24 mouse cellular contexts compared by ENCODE assay signal in genomic region chr10:83186984-83187383, GRCm38 (mm10).
A peak's percentile ranks its signal among the peaks of the same experiment; 100 is the strongest.
DNase-seq lines count a peak whose midpoint lies in the region; ATAC-seq lines count a peak whose summit lies in the region.
"Had no signal": no experiment of that assay in that cellular context is flagged by ENCODE, and none has a peak within 500 bp of the region (broad histone marks: within the 10 kb centered on the region; RNA-seq: fewer than 3 reads in every experiment).

No protein-coding gene starts in this region.

- 0 out of 2 replicates have a peak overlapping the region, but pooled peaks have one; percentile 11 for H3K9ac ChIP-seq in embryonic facial prominence, embryonic 13.5 days
- H3K9ac ChIP-seq: hindbrain, embryonic 14.5 days; intestine, embryonic 15.5 days; midbrain, embryonic 12.5 days; neural tube, embryonic 13.5 days had no signal

- no peak overlapping the region for H3K4me2 ChIP-seq in embryonic facial prominence, embryonic 13.5 days
- H3K4me2 ChIP-seq: hindbrain, embryonic 14.5 days; intestine, embryonic 15.5 days; midbrain, embryonic 12.5 days; neural tube, embryonic 13.5 days had no signal

- H3K27me3 ChIP-seq in embryonic facial prominence, embryonic 13.5 days, result no peaks in the 10 kb centered on the region
- no peaks in the 10 kb centered on the region for H3K27me3 ChIP-seq in embryonic facial prominence, embryonic 10.5 days (replicated peaks; ENCODE audit: low read depth, poor library complexity, severe bottlenecking)
- no peaks in the 10 kb centered on the region for H3K27me3 ChIP-seq in megakaryocyte, embryonic 14.5 days (replicated peaks)
- H3K27me3 ChIP-seq: intestine, embryonic 15.5 days; midbrain, embryonic 12.5 days; neural tube, embryonic 13.5 days had no signal

- no peak for DNase-seq in embryonic facial prominence, embryonic 10.5 days (ENCODE audit: low spot score)
- DNase-seq in heart, postnatal 4 days, result peak; percentile 37
- DNase-seq in heart, postnatal 36 days, result no peak
- peak; percentile 19 for DNase-seq in lung, postnatal 14 days
- no peak for DNase-seq in urinary bladder, postnatal 10 days (ENCODE audit: low spot score)
- DNase-seq: adrenal gland, postnatal 25 days; cerebellum, adult 18-20 months; cerebellum, postnatal 36 days; heart, adult 11 months; kidney, adult 9 months; kidney, postnatal 25 days; liver; right cerebral cortex, postnatal 14 days; spleen, adult 18-20 months; thymus, postnatal 25 days had no signal

- H3K4me3 ChIP-seq in embryonic facial prominence, embryonic 13.5 days, result no peak overlapping the region
- no peak overlapping the region for H3K4me3 ChIP-seq in embryonic facial prominence, embryonic 10.5 days
- H3K4me3 ChIP-seq in megakaryocyte, embryonic 14.5 days (replicated peaks), result peak overlapping the region; percentile 3
- H3K4me3 ChIP-seq: erythroblast, embryonic 14.5 days; intestine, embryonic 15.5 days; midbrain, embryonic 12.5 days; neural tube, embryonic 13.5 days had no signal

- H3K27ac ChIP-seq in embryonic facial prominence, embryonic 13.5 days, result no peak overlapping the region
- no peak overlapping the region for H3K27ac ChIP-seq in embryonic facial prominence, embryonic 10.5 days (replicated peaks)
- H3K27ac ChIP-seq: hindbrain, embryonic 14.5 days; intestine, embryonic 15.5 days; midbrain, embryonic 12.5 days; neural tube, embryonic 13.5 days had no signal

- H3K36me3 ChIP-seq in embryonic facial prominence, embryonic 13.5 days, result peaks cover 10% of the 10 kb centered on the region
- peaks cover 13% of the 10 kb centered on the region for H3K36me3 ChIP-seq in embryonic facial prominence, embryonic 10.5 days (replicated peaks)
- peaks cover 38% of the 10 kb centered on the region for H3K36me3 ChIP-seq in megakaryocyte, embryonic 14.5 days (replicated peaks; ENCODE audit: low read length)
- H3K36me3 ChIP-seq: intestine, embryonic 15.5 days had no signal

- peaks cover 43% of the 10 kb centered on the region for H3K4me1 ChIP-seq in embryonic facial prominence, embryonic 13.5 days
- H3K4me1 ChIP-seq in embryonic facial prominence, embryonic 10.5 days, result peaks cover 30% of the 10 kb centered on the region
- peaks cover 89% of the 10 kb centered on the region for H3K4me1 ChIP-seq in megakaryocyte, embryonic 14.5 days

- no peak for ATAC-seq in embryonic facial prominence, embryonic 13.5 days (ENCODE audit: insufficient number of reproducible peaks, insufficient read depth, low FRiP score, low TSS enrichment, low read depth)
- ATAC-seq in megakaryocyte, adult 5-6 weeks (ENCODE audit: poor library complexity, severe bottlenecking), result no peak
- ATAC-seq: CD4-positive, CD25-positive, alpha-beta regulatory T cell, adult 4 months; intestine, embryonic 15.5 days had no signal

- WGBS in embryonic facial prominence, embryonic 13.5 days, result 61% methylated on average over 5 of the region's 5 CpGs
- WGBS in embryonic facial prominence, embryonic 10.5 days, result 89% methylated on average over 5 of the region's 5 CpGs

- no peaks in the 10 kb centered on the region for H3K9me3 ChIP-seq in embryonic facial prominence, embryonic 13.5 days
- H3K9me3 ChIP-seq in embryonic facial prominence, embryonic 10.5 days, result no peaks in the 10 kb centered on the region
- peaks cover 14% of the 10 kb centered on the region for H3K9me3 ChIP-seq in megakaryocyte, embryonic 14.5 days
- H3K9me3 ChIP-seq: intestine, embryonic 15.5 days; neural tube, embryonic 13.5 days had no signal

- intact Hi-C loops in heart, postnatal 36 days (cut with DNase I), result no loop called here

Comparison
In these comparisons a context has a peak if more than half of its experiments do, and no peak if none do; other contexts are left out.
1. DNase-seq: peak in heart, postnatal 4 days (single experiment) and lung, postnatal 14 days (single experiment); none in embryonic facial prominence, embryonic 10.5 days (single experiment), heart, postnatal 36 days (0 of 2) and urinary bladder, postnatal 10 days (single experiment).